Mouse (Mus musculus) cerebellum, adult 18-20 months (tissue): ENCODE results near the gene Lama5.
A peak's percentile ranks its signal among the peaks of the same experiment; 100 is the strongest.
"Not testable (repeated sequence)": the region's sequence is repeated elsewhere in the genome, so short reads cannot be mapped to it uniquely, and the experiment has no call there.

ENCODE experiments used
- DNase-seq, 2 experiments: peaks; one replicate each; pipeline ENCODE4 v3.0.0; 2021

Gene Lama5

GRCm38 (mm10) chr2:180225762-180226378 is at the start of gene Lama5:
Gene Lama5, minus strand, starts transcription at chr2:180225859.
- peak; percentile 28 to 48 for DNase-seq

- no peak for DNase-seq
These were observed 48.9 kb upstream of the Lama5 start for GRCm38 (mm10) chr2:180274523-180274922.

DNA sequence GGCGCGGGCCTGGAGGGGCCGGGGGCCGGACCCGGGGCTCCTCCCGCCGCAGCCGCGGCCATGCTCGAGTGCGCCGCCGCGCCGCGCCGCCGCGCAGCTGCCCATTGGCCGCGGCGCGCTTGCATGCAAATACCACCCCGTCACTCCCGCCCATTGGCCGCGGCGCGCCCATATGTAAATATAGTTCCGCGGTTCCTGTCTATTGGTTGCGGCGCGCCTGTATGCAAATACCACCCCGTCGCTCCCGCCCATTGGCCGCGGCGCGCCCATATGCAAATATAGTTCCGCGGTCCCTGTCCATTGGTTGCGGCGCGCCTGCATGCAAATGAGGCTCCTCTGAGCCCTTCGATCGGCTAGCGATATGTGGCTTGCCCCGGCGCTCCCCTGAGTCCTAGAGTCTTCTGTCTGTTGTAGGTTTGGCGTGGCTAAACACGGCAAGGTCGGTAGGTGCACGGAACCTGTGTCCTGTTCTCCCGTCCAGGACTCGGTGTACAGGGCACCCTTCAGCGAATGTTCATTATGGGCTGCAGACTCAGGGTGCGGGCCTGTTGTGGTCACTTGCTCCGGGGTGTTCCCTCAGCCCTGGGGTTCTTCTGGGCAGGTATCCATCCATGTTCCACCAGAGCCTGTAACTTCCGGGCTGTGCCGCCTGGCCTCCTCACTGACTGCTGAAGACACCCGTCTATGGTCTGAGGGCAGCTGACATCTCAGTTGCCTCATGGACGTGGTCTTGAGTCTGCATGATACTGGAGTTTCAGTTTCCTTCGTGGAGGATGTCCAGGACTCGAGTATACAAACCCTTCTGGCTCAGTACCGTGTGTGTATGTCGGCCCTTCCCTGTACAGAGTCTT is 48.0 kb upstream of the Lama5 start, which contains the start of gene Cables2:
TSS of gene Cables2 (minus strand) at position 103 of the 851 bp plus-strand sequence.
- peak; percentile 94 to 96 for DNase-seq

DNA sequence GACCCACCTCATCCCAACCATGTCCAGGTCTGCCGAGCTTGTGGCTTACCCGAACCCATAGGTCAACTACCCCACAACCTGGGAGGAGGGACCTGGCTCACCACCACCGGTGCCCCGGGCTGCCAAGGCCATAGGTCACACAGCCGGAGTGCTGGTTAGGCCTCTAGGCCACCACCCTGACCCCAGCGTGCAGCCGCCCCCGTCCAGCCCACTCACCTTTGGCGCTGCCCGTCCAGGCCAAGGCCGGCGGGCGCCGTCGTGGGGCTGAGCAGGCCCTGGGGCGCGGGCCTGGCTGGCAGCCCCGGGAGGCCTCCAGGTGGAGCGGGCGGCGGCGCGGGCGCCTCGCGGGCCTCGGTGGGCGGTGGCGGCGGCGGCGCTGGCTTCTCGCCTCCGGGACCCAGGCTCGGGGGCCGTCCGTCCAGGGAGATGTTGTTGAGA is 47.2 kb upstream of the Lama5 start:
- peak in 1 of 2 experiments; percentile 57 for DNase-seq

- no peak for DNase-seq
These were observed 46.2 kb upstream of the Lama5 start for GRCm38 (mm10) chr2:180271804-180272395.

DNA sequence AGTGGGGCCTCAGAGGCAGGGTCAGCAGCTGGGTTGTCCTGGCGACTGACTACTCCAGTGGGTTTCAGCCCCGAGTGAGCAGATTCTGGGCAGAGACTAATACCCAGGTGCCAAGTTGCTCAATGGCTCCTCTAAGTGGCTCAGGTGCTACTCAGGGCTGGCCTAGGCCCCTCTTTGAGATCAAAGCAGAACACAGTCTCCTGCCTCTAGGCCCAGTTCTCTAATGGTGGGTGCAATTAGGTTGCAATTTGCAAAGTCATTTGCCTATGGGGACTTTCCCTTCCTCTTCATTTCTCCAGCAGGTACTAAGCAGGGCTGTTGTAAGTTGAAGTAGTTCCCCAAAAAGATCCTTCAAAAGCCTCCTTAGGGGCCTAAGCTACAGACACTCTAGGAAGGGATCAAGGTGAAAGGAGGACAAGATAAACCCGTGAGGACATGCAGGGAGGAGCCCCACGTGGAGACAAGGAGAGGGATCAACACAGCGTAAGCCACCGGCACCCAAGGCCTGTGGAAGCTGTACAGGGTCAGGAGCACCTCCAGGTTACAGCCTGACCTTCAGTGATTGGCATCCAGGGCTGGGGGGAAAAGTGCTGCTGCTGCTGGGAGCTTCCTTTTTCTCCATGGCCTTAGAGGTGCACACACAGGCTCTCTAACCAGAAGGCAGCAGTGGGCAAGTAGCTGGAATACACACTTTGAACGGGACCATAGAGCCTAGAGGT is 45.0 kb upstream of the Lama5 start:
- DNase-seq, result no peak

DNA sequence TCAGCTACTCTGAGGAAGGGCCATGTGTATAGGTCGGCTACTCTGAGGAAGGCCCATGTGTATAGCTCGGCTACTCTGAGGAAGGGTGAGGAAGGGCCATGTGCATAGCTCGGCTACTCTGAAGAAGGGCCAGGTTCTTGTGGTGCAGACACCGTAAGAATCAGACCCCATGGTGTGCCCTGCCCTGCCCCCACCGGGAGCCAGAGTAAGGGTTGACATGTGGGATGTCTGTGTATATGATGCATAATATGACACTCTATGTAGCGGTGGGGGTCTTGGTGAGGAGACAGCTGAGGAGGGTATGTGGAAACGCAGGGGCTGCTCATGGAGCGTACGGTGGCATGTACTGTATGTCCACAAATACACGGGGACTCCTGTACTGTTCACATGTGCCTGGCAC is 43.7 kb upstream of the Lama5 start:
- DNase-seq, result no peak

DNA sequence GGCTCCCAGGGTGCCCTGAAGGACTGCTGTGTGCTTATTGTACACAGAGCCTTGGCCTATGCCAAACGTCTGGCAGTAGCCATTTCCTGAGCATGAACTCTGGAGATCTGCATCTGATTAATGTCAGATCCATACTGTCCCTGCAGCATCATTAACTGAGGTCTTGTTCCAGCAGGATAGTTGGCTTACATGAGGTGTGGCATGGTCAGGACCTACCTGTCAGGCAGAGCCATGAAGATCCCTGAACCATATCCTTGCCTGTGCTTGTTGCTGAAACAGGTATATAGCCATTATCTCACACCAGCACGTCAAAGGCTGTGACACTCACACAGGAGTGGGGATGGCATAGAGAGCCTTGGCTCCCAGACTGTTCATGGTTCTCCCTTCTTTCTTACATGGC is 42.3 kb upstream of the Lama5 start:
- no peak for DNase-seq

GRCm38 (mm10) chr2:180262891-180263290 is 37.2 kb upstream of the Lama5 start:
- DNase-seq, result no peak

GRCm38 (mm10) chr2:180262441-180262840 is 36.8 kb upstream of the Lama5 start:
- DNase-seq, result no peak

DNA sequence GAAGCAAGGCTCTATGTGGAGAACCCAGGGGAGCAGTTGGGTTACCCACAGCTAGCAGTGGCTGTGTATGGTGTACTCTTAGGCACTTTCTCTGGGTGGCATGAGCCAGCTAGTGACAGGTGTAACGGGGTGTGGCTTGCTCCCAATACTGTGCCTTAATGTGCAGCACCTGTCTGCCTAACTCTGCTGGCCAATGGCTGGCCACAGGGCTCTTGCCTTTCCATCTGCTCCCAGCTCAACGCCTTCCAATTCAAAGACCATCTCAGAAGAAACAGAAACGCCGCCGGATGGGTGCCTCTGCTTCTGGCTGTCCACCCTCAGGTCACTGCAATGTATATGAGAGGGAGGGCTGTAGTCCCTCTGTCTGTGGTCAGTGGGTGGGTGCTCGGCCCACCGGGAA is 36.2 kb upstream of the Lama5 start:
- no peak for DNase-seq

DNA sequence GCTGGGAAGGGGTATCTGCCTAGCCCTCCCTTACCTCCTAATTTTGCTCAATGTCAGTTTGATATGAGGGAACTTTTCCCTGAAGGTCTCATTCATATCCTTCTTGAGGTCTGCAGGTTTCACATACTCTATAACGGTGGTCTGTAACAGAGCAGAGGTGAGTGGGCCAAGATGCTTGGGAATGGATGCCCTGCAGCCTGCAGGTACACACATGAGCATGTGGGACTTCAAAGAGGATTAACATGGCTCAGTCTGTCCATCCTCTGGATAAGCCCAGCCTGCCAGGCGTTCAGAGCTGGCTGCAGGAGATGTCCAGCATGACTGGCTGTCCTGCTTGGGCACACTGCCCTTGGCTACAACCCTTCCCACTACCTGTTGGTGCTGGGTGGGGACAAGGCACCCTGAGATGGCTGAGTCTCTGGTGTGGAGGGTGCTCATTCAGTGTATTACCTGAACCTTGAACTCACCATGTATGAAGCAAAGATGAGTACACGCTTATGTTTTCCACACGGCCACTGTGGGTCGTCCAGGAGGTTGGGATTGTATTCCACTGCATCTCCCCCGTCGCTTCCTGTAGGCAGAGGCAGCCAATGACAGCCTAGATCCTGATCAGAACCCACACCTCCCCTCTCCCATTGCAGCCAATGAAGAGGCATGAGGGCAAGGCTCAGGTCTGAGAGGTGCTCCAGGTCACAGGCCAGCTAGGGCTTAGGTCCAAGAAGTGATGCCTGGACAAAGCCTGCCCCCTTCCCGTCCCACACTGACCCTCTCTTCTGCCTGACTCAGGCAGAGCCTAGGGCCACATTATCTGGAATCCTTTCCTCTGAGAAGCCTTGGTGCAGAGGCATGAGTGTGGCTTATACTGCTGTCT is 35.2 kb upstream of the Lama5 start:
- no peak for DNase-seq

DNA sequence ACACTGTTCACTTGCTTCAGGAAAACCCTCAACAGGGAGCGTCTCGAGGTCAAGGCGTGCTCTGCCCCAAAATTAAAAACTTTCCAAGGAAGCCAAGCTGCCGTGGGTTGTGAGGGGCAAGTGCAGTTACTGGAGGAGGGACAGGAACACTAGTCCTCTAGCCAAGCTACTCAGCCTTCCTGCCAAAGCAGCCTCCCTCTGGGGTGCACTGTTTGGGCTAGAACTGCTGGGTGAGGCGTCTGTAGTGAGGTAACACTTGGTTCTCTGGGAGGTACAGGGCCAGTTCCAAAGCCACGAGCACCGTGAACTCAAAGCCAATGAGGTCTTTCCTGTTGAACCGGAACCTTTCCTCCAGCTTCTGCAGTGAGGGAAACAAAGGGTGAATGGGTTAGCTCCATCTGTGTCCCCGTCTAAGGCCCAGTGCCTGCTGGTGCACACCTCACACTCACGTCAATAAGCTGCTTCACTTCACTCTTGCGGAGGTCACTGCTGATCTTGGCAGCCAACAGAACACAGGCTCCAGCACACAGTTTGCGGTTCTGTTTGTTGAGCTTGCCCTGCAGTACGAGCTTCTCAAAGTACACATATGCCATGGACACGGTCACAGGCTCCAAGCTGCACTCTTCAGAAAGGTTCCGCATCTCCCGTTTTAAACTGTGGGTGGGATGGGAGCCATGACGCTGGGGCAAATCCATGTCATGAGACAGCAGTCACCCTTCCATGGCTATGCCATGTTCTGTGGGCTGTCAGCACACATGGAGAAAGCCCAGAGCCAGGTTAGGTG is 34.4 kb upstream of the Lama5 start:
- DNase-seq, result not testable (repeated sequence)

DNA sequence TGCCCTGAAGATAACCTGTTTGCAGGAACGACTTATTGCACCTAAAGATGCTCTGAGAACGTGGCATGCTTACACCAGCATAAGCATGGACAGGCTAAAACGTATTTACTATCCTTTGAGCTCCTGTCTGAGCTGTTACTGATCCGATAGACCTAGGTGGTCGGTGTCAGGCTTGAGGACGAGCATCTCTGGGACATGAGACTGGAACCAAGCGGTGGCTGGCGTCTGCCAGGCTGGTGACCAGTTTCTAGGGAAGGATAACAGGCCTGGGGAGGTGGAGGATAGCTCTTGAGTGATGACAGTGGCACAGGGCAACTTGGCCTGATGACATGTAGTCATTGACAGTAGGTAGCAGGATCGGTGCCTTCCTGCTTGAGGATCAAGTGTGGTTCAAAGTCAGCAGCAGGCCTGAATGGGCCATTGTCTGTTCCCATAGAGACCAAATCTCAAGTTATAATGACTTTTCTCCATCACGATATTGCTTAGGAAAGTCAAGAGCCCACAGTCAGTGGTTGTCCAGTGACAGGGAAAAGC is 33.4 kb upstream of the Lama5 start:
- DNase-seq, result not testable (repeated sequence)

- no peak for DNase-seq
These were observed 32.6 kb upstream of the Lama5 start for GRCm38 (mm10) chr2:180257963-180258865.

DNA sequence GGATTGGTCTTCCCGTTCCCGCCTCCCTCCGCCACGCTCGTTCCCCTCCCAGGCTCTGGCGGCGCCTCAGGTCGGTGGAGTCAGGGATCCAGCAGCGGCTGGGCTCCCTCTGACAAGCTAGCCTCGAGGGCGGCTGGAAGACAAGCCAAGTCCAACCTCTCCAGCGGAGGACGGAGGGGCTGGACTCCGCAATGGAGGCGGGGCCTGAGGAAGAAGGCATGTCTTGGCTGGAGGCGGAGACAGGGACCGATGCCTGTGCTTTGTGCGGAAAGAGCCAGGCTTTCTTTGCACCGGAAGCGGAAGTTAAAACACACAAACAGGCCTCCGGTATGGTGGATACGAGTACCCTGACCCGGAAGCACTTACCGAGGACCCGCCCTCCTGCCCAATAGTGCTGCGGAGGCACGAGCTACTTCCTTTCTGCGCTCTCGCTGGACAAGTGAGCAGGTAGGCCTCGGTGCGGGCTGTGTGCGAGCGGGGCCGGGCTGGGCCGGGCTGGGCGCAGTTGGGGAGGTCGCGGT is 31.4 kb upstream of the Lama5 start, which contains the start of gene Rps21:
TSS of gene Rps21 (plus strand) at position 377 of the 521 bp plus-strand sequence.
- peak; percentile 95 to 99 for DNase-seq

- no peak for DNase-seq
These were observed 30.8 kb upstream of the Lama5 start for GRCm38 (mm10) chr2:180256296-180257000.

- DNase-seq, result no peak
These were observed 30.0 kb upstream of the Lama5 start for GRCm38 (mm10) chr2:180255701-180256100.
